Mouse (Mus musculus): ENCODE results near the gene Rap1gap2. TPM values are rescaled to one million over a fixed set of nuclear protein-coding genes. Genes with fewer than 3 reads are reported as not detected.

The Rap1gap2 gene
- polyA plus RNA-seq, 1 experiment: 7.3 TPM

DNA sequence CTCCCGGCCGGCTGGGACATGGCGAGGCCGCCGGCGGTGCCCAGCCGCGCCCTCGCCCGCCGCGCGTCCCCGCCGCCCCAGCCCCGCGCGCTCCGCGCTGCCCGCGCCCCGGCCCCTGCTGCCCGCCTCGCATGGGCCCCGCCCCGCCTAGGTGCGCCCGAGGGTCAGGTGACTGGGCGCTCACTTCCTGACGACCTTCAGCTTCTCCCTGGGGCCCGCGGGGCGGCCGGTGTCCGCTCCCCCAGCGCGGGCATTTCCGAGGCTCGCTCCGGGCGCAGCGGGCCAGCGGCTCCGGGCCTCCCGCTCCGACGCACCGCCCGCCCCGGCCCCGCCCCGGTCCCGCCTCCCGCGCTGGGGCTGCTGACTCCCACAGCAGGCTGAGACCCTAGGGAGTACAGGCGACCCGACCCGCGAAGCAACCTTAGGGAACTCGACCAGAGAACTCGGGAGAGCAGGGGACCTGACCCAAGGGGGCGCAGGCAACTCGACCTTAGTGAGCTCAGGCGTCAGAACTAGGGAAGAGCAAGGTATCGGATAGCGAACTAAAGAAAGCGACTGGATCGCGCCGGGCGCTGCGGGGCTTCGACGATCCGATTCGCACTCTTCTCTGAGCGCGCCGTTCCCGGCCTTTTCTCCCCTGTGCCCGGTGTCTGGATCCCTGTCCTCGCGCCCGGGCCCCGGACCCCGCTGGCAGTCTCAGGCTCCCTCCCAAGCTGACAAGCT lies 88.1 kb downstream of the Rap1gap2 start:
- TF ChIP-seq POLR2A (IDR thresholded peaks at IDR 0.05; ENCODE audit: low read depth, low read length): peak; percentile 49; the same call in 1 of the 2 replicates
- TF ChIP-seq CTCF (IDR thresholded peaks at IDR 0.05; ENCODE audit: borderline replicate concordance, insufficient read depth, low read length): no peak
- Histone ChIP-seq H3K27ac (ENCODE audit: insufficient read depth, low read length) (0 out of 2 replicates have a peak overlapping the region, but pooled peaks have one; percentile 8), H3K4me3 (ENCODE audit: insufficient read depth, low read length) (peak overlapping the region; percentile 68), H3K4me1 (ENCODE audit: control insufficient read depth, insufficient read depth, low read length) (no peaks in the 10 kb centered on the region)

DNA sequence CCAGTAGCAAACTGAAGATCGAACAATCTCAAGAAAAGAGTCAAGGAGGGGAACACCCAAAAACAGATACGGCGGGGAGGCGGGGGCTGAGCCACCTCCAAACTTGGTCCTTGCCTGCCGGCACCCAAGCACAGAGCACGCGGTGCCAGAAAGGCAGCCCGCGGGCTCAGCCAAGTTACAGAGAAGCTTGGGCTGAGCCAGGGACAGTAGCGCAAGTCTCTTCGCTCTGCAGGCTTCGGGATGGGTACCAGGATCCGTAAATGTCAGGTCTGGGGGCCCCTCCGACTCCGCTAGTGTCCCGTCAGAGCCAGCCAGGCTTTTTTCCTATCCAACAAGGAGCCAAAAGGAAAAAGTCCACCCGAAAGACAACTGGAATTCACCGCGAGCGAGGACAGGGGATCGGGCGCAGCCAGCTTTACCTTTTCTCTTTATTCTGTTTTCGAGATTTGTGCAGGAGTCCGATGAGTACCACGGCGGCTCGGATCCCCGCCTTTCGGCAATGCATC lies 88.7 kb downstream of the Rap1gap2 start:
- peak overlapping the region; percentile 68 for H3K4me3 ChIP-seq (ENCODE audit: insufficient read depth, low read length)
- H3K4me1 ChIP-seq (ENCODE audit: control insufficient read depth, insufficient read depth, low read length): no peaks in the 10 kb centered on the region
- H3K27ac ChIP-seq (ENCODE audit: insufficient read depth, low read length): peak overlapping the region; percentile 8
- TF ChIP-seq POLR2A (IDR thresholded peaks at IDR 0.05; ENCODE audit: low read depth, low read length) (no peak), CTCF (IDR thresholded peaks at IDR 0.05; ENCODE audit: borderline replicate concordance, insufficient read depth, low read length) (no peak)

DNA sequence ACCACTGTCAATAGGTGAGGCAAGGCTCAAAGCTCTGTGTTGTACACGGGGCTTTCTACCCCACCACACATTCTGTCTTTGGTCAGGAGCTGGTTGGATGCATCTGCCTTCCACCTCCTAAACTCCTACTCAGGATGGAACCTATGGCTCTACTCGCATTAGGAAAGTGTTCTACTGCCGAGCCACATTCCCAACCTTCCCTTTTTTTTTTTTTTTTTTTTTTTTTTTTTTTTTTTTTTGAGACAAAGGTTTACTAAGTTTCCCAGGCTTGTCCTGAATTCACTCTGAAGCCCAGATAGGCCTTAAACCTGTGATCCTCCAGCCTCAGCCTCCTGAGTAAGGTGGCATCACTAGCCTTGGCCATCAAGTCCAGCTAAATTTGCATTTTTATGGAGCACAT lies 90.5 kb downstream of the Rap1gap2 start:
- no peak overlapping the region for H3K4me3 ChIP-seq (ENCODE audit: insufficient read depth, low read length)
- TF ChIP-seq POLR2A (IDR thresholded peaks at IDR 0.05; ENCODE audit: low read depth, low read length) (no peak), CTCF (IDR thresholded peaks at IDR 0.05; ENCODE audit: borderline replicate concordance, insufficient read depth, low read length) (no peak)
- H3K4me1 ChIP-seq (ENCODE audit: control insufficient read depth, insufficient read depth, low read length): no peaks in the 10 kb centered on the region
- H3K27ac ChIP-seq (ENCODE audit: insufficient read depth, low read length): no peak overlapping the region

DNA sequence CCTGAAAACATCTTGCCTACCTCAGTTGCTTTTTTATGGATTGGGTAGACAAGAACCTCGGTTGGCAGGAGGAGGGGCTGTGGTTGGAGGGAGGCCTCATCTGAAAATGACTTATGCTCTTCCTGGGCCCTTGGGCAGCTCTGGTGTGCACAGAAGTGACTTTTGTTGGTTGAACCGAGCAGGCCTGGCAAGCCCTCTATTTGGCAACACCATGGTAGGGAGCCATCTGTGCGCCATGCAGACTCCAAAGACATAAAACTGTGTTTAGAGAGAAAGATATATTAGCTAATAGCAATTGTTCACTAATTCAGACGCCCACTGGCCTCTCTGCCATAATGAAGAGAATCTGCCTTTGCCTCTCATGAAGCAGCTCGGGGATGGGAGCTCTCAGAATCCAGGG lies 94.6 kb downstream of the Rap1gap2 start:
- H3K27ac ChIP-seq (ENCODE audit: insufficient read depth, low read length): no peak overlapping the region
- no peak overlapping the region for H3K4me3 ChIP-seq (ENCODE audit: insufficient read depth, low read length)
- no peak for TF ChIP-seq CTCF (IDR thresholded peaks at IDR 0.05; ENCODE audit: borderline replicate concordance, insufficient read depth, low read length)
- TF ChIP-seq POLR2A (IDR thresholded peaks at IDR 0.05; ENCODE audit: low read depth, low read length): no peak
- H3K4me1 ChIP-seq (ENCODE audit: control insufficient read depth, insufficient read depth, low read length): no peaks in the 10 kb centered on the region

DNA sequence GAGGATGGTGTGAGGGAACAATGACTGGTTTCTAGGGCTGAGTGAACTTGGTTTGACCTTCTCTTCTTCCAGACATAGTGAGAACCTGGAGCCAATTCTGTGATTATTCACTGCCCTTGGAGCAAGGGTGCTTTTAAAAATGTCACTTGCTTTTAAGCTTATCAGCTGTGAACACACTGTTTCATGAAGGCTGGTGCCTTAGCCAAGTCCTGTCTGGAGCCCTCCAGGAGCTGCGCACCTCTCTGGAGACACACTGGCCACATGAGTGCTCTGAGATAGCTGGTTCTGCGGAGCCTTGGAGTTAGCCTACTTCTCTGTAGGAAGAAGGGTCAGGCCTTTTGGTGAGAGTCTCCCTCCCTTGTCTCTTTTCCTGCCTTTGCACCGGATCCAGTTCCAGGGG lies 95.7 kb downstream of the Rap1gap2 start:
- no peak for TF ChIP-seq CTCF (IDR thresholded peaks at IDR 0.05; ENCODE audit: borderline replicate concordance, insufficient read depth, low read length)
- Histone ChIP-seq H3K4me1 (ENCODE audit: control insufficient read depth, insufficient read depth, low read length) (no peaks in the 10 kb centered on the region), H3K27ac (ENCODE audit: insufficient read depth, low read length) (no peak overlapping the region), H3K4me3 (ENCODE audit: insufficient read depth, low read length) (no peak overlapping the region)

DNA sequence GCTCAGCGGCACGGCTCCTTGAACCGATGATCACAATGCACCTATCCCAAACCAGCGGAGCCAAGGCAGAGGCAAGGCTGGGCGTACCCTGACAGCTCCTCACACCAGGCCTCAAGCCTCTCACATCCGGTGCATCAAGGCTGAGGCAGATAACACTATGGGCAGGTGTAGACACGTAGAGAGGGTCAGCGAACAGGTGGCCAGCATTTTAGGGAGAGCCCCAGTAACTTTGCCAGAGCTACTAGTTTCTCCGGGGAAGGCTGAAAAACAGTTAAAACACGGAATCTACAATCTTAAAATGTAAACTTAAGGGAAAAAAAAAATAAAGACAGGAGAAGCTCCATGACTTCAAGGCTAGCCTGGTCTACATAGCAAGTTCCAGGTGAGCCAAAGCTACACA lies 98.1 kb downstream of the Rap1gap2 start:
- TF ChIP-seq POLR2A (IDR thresholded peaks at IDR 0.05; ENCODE audit: low read depth, low read length) (no peak), CTCF (IDR thresholded peaks at IDR 0.05; ENCODE audit: borderline replicate concordance, insufficient read depth, low read length) (no peak)

DNA sequence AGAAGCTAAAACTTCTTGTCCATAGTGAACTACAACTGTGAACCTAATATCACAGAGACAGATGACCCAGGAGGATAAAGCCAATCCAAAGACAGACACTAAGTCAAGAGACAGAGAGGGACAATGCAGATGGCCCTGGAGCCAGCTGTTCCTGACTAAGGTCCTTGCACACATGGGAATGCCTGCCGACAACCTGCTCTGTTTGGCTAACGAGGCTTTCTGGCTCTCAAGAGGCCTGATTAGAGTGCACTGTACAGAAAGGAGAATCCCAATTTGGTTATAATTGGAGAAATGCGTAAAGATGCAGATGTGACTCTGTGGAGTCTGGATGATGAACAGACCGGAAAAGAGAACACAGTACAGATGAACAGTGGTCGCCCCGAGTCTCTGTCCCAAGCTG lies 104.4 kb downstream of the Rap1gap2 start:
- H3K4me1 ChIP-seq (ENCODE audit: control insufficient read depth, insufficient read depth, low read length): 0 out of 2 replicates have a peak, but pooled peaks cover 3% of the 10 kb centered on the region
- TF ChIP-seq POLR2A (IDR thresholded peaks at IDR 0.05; ENCODE audit: low read depth, low read length) (no peak), CTCF (IDR thresholded peaks at IDR 0.05; ENCODE audit: borderline replicate concordance, insufficient read depth, low read length) (no peak)
- H3K27ac ChIP-seq (ENCODE audit: insufficient read depth, low read length): no peak overlapping the region
- H3K4me3 ChIP-seq (ENCODE audit: insufficient read depth, low read length): no peak overlapping the region

More for the DNA sequence above, 98.1 kb downstream of the Rap1gap2 start:
- Histone ChIP-seq H3K4me1 (ENCODE audit: control insufficient read depth, insufficient read depth, low read length) (no peaks in the 10 kb centered on the region), H3K4me3 (ENCODE audit: insufficient read depth, low read length) (no peak overlapping the region), H3K27ac (ENCODE audit: insufficient read depth, low read length) (no peak overlapping the region)

DNA sequence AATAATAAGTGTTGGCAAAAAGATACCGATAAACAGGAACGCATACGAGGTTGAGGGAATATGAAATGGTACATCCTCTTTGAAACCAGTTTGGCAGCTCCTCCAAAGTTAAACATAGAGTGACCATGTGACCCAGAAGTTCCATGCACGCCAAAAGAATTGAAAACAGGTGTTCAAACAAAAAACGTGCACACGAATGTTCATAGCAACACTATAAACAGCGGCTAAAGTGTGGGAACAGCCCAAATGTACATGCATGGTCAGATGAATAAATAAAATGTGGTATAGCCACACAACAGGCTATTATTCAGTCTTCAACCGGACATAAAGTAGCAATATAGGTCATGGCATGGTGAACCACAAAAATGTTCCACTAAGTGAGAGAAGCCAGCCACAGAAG lies 108.2 kb downstream of the Rap1gap2 start:
- Histone ChIP-seq H3K4me1 (ENCODE audit: control insufficient read depth, insufficient read depth, low read length) (0 out of 2 replicates have a peak, but pooled peaks cover 3% of the 10 kb centered on the region), H3K27ac (ENCODE audit: insufficient read depth, low read length) (no peak overlapping the region), H3K4me3 (ENCODE audit: insufficient read depth, low read length) (no peak overlapping the region)
- TF ChIP-seq POLR2A (IDR thresholded peaks at IDR 0.05; ENCODE audit: low read depth, low read length) (no peak), CTCF (IDR thresholded peaks at IDR 0.05; ENCODE audit: borderline replicate concordance, insufficient read depth, low read length) (no peak)

DNA sequence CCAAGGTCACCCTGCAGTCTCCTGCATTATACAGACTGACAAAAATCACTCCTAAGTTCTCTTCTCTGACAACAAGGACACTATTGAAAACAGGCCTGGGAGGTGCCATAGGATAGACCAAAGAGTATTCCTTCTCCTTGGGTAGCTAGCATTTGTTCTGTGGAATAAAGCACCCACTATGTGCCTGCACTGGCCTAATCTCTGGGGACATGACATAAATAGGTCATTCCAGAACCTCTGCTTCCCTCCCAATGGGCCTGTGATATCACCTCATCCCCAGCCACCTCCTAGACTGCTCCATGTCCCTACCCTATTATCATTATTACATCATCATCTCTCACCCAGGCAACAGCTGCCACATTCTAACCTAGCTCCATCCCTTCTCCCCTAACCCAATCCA lies 108.7 kb downstream of the Rap1gap2 start:
- no peak overlapping the region for H3K27ac ChIP-seq (ENCODE audit: insufficient read depth, low read length)
- H3K4me3 ChIP-seq (ENCODE audit: insufficient read depth, low read length): no peak overlapping the region
- H3K4me1 ChIP-seq (ENCODE audit: control insufficient read depth, insufficient read depth, low read length): 0 out of 2 replicates have a peak, but pooled peaks cover 3% of the 10 kb centered on the region
- TF ChIP-seq POLR2A (IDR thresholded peaks at IDR 0.05; ENCODE audit: low read depth, low read length) (no peak), CTCF (IDR thresholded peaks at IDR 0.05; ENCODE audit: borderline replicate concordance, insufficient read depth, low read length) (no peak)

DNA sequence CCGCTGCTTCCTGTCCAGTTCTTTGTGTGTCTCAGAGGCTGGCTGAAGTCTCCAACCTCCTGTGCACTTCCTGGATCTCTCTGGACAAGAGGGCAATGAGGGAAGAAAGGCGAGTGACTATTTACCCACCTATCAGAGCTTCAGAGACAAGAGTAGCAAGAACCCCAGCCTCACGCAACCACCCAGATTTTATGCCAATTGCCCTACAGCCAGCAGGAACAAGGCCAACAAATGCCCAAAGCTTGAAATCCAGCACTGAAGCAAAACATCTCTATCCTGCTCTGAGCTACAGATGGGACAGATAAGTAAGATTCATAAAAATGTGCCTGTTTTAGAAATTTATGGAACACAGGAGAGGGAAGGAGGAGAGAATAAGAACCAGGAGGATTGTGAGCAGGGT lies 109.7 kb downstream of the Rap1gap2 start:
- no peak overlapping the region for H3K27ac ChIP-seq (ENCODE audit: insufficient read depth, low read length)

More for the DNA sequence above, 109.7 kb downstream of the Rap1gap2 start:
- Histone ChIP-seq H3K4me1 (ENCODE audit: control insufficient read depth, insufficient read depth, low read length) (0 out of 2 replicates have a peak, but pooled peaks cover 3% of the 10 kb centered on the region), H3K4me3 (ENCODE audit: insufficient read depth, low read length) (no peak overlapping the region)
- TF ChIP-seq CTCF (IDR thresholded peaks at IDR 0.05; ENCODE audit: borderline replicate concordance, insufficient read depth, low read length) (no peak), POLR2A (IDR thresholded peaks at IDR 0.05; ENCODE audit: low read depth, low read length) (no peak)
